Mouse (Mus musculus) right cerebral cortex, postnatal 4 days (tissue): ENCODE data around the gene Chrm3.
A peak's percentile ranks its signal among the peaks of the same experiment; 100 is the strongest.

Experiments
- DNase-seq: peaks from one replicate; pipeline ENCODE4 v3.0.0-alpha.2; 2022

Gene Chrm3

DNA sequence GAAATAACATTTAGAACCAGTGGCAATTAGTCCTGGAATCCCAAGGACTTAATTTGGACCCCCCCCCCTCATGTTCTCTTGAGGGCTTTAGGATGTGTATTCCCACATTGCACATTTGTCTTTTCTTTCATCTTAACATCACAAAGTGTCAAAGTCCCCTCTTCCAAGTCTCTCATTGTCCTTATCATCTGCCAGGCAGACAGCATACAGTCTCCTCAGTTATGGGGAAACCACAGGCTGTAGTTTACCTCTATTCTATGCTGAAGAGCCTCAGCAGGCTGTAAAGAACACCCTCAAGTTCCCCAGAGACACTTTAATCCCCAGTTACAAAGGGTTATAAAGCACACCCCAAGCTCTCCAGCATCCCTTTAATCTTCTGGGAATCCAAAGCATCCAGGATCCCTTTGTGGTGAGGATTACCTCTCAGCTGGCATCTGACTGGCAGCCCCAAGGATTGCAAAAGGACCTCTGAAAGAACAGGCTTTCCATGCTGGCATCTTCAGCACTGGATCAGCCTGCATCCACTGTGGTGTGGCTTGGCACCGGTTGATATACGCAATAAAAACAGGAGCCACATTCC lies 386.8 kb downstream of the Chrm3 start:
- DNase-seq: no peak

DNA sequence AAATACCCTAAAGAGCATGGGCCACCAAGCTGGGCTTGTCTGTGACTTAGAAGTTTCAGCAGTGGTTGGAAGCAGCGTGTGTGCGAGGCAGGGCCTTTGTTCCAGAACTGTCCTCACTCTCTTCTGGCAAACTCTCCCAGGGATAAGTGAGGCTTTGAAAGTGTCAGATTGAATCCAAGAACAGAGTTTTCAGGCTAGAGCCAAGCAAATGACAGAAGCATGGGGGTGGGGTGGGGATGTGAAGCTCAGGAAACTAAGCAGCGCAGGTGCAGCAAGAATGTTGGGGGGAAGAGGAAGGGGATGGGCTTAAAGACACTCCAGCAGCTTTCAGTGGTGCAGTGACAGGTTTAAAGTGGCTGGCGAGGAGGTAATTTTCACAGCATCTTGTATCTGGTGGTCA lies 388.8 kb downstream of the Chrm3 start:
- no peak for DNase-seq

DNA sequence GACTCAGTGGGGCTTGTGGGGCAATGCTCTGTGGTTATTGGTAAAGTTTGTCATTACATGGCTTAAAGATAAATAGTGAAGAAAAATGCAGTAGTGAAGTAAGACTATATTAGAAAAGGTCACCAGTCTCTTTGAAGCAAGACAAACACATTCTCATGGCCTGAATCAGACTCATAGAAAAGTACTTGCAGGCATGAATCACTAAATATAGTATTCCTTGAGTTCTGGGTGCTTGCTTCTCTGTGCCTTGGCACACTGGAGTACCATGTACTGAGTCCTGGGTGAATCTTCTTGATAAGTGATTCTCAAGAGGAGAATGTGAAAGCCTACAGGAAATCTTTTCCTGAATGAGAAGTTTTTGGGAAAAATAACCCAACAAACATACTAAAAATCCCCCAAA lies 408.0 kb downstream of the Chrm3 start:
- DNase-seq: no peak

DNA sequence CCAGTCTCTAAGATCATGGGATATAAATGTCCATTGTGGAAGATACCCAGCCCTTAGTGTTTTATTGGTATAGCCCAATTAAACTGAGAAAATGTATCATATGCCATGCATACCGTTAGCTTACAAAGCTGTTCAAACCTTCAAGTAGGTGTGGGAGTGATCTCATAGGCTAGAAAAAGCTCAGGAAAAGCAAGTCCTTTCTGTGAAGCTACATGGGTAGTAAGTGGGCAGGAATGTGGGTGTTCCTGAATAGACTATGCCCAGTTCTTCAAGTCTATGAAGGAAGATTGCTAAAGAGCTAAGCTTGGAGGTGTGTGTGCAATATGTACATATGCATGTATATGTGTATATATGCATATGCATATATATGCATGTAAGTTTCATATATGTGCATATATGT lies 409.3 kb downstream of the Chrm3 start:
- no peak for DNase-seq

DNA sequence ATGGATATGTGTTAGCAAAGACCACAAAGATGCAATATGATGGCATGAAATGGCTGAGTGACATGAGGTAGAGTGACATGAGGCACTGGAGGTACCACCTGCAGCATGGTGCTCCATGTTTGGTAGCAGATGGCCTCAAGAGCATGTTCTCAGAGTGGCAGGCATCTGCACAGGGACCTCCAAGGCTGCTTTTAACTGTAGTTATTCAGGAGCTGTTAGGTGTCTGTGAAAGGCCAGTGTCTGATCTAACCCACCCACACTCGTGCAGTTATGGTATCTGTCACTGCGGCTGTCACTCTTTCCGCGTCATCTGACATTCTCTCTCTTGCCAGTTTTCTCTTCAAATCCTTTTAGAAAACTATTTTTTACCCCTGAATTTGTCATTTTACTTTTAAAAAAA lies 411.6 kb downstream of the Chrm3 start:
- no peak for DNase-seq

DNA sequence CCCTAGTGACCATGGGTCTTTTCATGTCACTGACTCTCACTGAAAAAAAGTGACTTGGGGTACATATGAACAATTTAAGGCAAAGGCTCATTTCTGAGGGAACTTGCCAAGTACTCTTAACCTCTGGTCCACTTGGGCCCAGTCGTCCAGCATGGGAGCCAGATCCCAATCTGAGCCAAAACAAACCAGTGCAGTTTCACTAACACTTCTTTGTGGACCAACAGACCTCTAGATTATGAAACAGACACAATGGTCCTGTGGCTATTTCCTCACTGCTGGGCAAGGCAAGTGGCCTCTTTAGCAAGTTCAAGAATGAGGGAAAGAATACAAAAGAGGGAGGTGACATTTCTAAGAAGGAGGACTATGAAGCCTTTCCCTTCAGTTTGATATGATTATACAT lies 420.5 kb downstream of the Chrm3 start:
- DNase-seq: no peak

DNA sequence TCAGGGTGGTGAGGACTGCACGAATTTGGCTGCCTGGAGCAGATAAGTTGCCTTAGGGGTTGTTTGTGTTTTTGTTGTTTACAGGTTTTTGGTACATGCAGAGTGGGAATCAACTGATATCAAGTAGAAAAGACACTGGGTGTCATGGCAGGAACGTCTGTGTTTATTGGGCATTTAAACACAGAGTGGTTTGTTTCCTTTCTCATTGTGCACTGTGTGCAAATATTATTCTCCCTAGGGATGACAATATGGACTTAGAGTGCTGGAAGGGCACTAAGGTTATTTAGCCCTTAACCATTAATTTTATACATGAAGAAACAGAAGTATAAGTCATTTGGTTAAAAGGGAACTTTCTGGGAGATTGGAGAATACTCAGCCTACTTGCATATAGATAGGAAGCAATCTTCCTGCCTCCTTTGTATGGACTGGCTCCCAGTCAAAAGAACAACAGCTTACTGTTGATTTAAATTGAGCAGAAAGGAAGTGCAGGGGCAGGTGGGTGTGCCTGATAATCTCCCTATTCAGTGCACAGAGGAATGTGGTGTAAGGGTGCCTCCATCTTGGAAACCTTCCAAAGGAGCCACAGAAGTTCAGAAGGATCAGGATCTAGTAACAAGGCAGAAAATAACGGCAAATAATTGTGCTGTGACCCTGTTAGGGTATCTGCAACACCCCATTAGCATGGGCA lies 421.7 kb downstream of the Chrm3 start:
- DNase-seq: no peak

DNA sequence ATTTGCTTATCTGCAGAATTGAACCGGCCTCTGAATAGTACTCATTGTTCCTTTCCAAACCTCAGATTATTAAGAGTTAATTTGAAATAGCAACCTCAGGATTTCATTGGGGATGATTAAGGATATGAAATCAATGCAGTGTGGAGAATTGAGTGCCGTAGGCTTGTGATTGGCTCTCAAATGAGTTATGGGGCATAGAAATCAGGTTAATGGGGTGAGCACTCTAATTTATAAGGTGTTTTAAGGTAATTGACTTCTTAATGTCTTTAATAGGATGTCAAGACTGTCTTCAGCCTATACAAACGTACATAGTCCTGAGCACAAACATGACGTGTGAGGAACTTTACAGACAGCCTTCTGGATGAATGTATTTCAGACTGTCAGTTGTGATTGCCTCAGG lies 427.9 kb downstream of the Chrm3 start:
- no peak for DNase-seq

DNA sequence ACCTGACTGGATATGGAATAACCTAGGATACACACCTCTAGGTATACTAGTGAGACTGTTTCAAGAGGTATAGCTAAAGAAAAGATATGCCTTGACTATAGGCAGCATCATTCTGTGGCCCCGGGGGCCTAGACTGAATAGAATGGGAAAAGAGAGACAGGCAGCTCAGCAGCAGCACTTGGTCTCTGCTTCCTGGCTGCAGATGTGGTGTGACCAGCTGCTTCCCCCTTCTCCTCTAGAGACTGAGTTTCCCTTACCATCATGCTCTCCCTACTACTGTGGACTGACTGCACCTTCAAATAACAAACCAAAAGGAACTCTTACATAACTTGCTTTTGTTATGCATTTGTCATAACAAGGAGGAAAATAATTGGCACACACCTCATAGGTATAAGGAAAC lies 430.0 kb downstream of the Chrm3 start:
- no peak for DNase-seq

DNA sequence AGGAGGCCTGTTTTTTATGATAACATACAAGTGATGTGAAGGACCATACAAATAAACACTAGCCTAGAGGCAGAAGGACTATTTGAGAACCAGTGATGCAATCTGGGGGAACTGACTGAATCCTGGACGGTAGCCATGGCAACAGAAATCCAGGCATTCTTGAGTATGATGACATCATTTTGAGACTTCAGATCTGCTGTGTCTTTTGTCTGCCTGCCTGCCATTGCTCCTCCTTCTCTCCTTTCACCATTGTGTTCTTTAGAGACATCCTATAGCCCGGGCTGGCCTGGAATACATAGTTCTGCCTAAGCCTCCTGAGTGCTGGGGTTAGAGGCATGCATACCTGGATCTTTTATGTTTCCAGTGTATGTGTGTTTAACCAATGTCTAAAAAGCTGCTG lies 430.7 kb downstream of the Chrm3 start:
- DNase-seq: peak; percentile 38

DNA sequence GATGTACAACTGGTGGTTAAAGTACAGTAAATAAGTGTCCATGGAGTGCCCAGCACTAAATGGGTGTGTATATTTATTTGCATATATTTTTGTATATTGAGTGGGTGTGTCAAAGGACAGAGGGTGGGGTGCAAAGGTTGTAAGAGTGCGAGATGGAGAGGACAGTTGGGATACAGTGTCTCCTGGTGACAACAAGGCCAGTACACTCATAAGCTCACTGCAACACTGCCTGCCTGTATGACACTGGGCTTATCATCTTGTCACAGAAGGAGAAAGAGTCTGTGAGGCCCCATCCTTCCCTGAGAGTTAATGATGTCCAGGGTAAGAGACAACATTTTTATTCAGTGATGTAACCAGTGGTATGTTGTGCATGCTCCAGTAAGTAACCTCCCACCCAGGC lies 439.5 kb downstream of the Chrm3 start:
- no peak for DNase-seq

DNA sequence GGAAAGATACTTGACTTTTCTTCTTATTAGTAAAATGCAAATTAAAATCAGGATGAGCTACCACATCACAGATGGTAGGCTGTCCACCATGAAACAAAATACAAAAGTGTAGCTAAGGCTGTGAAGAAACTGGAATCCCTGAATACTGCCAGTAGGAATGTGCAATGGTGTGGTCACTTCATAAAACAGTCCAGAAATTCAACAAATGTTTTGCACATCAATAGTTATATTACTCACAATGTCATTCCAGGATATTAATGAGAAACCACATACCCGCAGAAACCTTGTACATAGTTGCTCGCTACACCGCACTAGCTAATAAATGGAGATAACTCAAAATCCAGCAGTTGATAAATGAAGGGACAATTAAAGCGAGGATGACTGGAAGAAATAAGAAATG lies 447.9 kb downstream of the Chrm3 start:
- no peak for DNase-seq

DNA sequence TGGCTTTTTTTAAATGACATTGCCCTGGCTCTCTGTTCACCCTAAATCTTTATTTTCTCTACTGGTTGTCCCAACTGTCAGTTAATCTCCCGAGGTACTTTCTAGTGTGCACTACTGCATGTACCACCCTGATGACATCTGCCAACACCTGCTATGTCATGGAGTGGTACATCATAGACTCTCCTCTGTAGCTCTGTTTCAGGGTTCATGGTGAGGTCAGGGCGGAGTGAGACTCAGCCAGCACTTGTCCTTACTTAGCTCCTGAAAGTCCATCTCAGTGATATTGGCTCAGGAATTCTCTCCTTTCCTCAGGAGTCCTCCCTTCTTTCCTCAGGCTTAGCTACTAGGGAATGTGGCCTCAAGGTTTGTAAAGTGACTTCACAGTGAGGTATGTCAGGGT lies 451.9 kb downstream of the Chrm3 start:
- DNase-seq: no peak

DNA sequence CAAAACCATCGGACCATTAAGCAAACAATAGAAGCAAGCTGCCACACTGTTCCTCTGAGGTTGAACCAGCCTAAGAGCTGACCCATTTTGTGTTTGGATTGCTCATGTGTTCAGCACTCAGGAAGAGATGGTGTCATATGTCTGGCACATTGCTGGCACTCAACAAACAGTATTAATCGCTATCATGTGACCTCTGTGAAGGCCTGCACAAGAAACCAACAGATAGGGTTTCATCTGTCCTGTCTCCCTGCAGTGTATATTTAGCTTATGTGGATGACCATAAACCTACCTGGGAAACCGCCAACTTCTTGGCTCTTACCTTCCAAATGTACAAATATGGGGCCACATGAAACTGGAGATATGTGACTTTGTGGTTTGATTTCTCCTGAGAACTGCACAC lies 453.4 kb downstream of the Chrm3 start:
- DNase-seq: no peak

DNA sequence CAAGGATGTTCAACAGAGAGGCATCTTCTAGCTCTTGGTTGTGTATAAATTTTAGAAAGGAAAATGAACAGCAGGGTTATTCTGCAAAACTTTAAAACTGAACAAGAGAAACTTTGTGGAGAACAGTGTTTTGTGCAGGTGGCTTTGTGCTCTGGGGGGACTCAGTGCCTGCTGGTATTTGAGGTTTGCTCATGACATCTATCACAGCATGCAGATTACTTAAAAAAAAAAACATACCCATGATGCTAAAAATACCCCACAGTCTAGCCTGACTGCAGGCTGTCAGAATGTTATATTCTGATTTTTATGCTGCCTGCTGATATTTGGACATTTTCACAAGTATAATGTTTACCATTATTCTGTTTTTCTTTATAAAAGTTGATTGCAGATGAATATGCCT lies 456.2 kb downstream of the Chrm3 start:
- DNase-seq: no peak

DNA sequence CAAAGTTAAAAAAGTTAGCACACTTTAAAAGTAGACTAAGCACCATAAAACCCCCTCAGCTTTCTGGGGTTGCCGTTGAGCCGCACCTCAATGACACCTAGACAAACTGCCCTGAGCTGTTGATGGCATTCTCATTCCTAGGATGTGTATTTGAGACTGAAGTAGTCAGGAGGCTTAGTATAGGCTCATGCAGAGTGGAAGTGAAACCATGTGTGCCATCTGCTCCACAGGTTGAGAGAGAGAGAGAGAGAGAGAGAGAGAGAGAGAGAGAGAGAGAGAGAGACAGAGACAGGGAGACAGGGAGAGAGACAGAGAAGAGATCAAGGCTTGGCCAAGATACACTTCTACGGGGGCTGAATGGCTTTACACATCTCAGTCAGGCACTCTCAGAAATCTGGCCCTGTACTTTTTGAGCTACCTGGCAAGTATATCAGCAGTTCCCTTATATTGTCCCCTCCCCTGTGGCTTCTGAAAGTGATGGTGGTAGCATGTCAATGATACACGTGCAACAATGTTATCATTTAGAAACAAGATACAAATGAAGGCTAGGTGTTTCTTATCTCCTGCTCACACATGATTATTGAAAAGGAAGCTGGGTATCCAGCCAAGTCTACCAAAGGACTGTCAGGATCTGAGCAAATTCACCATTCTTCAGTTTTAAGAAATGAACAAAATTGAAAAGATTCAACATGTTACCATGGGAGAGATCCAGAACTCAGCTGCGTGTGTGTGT lies 459.8 kb downstream of the Chrm3 start:
- no peak for DNase-seq

DNA sequence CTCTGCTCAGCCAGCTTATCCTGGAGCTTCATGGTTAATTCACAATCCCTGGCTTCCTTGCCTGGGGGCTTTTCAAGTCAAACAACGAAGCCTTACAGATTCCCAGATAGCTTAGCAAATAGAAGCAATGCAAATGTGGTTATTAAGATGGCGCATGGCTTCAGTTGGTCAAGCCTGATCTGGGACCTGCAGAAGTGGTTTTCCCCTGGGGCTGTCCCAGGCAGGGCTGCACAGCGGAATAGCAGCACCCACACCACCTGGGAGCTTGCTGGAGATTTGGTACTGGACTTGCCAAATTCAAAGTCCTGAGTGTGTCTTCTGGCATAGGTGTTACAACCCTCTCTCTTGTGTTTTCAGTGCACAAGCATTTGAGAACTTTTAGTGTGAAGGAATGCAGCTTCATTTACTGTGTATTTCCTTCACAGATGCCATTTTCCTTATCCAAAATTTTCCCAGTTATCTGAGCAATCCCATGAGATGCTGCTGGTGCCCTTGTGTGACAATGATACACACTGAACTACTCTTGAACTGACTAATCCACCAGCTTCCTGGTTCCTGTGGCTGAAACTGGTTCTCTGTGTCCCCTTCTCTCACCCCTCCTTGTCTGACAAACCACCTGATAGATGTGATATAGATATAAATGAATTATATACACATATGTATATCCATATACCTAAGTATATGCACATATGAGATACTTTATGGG lies 461.8 kb downstream of the Chrm3 start:
- no peak for DNase-seq

DNA sequence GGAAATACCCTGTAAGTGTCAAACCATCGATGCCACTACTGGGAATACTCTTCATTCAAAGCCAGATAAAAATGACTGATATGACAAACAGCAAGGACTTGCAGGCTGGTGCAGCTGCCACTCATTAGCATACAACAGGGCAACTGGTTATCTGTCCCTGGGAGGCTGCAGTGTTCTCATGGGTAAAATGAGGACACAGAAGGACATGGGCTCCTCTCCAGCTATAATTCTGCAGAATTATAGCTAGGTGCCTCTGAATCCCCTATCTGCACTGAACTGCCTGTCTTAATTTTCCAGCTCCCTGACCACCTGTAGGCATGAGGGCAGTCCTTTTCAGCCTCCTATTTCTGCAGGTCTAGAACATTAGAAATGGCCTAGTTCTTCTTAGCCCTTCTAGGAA lies 463.4 kb downstream of the Chrm3 start:
- no peak for DNase-seq

DNA sequence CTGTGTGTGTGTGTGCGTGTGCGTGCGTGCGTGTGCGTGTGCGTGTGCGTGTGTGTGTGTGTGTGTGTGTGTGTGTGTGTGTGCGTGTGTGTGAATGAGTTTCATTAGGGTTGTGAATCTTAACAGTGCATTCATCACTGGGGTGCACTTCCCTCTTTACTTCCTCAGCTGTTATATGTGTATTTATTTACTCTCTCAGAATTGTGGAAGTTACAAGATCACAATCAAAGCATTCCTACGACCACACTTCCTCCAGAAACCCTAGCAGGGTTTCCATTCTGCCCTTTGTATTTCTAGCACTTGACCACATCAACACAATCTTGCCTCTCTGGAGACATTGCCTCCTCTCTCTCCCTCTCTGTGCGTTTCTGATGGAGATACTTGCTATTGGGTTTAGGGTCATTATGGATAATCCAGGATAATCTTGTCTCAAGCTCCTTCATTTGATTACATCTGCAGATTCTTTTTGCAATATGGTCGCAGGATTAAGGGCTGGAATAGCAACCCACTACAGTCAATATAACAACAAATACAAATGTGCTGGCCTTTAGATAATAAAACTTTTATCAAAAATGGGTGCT lies 465.5 kb downstream of the Chrm3 start:
- DNase-seq: no peak

DNA sequence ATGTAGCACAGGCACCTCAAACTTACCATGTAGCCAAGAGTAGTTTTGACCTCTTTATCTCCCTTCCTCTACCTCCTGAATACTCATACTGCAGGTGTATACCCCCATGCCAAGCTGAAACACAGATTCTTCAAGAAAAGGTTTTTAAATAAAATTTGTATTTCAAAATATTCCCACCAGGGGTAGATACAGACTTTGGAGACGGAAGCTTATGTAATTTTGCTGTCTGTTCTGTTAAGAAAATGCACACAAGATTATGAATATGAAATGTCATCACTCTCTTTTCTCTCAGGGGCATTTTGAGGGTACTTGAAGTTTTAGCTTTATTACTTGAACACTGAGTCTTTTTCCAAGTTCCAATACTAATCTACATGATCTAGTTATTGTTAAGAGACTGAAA lies 469.6 kb downstream of the Chrm3 start:
- no peak for DNase-seq

DNA sequence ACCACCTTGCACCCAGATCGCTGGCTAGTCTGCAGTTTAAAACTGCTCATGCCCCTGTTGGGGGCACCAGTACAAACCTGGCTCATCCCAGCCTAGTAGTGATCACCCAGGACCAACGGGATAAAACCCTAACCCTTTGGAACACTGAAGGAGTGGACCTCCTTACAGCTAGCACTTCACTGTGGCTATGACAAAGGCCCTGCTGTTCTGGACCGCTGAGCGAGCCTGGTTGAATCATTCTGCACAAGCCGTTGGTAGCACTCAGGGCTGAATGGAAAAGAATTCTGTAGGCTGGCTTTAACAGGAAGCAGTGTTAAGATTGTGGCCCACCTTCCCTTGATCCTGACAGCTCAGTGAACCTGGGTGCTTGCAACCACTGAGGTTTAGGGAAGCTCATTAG lies 470.2 kb downstream of the Chrm3 start:
- DNase-seq: no peak

DNA sequence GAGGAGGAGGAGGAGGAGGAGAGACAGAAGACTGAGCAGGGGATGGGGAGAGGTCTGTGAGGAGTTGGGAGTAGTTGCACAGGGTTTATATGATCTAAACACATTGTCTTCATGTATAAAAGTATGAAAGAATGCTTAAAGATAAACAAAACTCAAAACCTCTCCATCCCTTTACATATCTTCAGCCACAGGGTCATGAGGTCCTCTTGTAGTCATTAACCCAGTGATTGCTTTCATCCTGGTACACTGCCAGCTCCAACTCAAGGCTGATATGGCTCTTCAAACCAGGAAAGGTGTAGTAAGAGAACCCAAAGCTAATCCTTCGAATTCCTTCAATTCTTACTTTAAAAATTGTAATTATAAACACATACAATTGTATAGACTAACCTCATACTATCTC lies 470.7 kb downstream of the Chrm3 start:
- no peak for DNase-seq

DNA sequence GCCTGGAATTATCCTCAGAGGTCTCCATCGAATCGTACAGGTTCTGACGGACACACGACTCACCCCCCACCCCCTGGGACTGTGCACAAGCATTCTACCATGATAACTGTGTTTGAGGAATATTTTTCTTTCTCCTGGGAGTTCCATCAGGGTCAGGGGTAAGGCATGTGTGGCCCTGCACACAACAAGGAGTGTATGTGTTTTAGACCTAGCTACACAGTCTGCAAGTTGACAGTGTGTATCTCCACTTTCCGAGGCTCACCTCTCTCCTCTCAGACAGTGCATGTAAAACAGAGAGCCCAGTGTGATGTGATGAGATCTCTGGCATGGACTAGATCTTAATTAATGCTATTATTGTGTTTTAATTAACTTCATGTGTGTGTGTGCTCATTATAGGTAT lies 472.4 kb downstream of the Chrm3 start:
- no peak for DNase-seq

DNA sequence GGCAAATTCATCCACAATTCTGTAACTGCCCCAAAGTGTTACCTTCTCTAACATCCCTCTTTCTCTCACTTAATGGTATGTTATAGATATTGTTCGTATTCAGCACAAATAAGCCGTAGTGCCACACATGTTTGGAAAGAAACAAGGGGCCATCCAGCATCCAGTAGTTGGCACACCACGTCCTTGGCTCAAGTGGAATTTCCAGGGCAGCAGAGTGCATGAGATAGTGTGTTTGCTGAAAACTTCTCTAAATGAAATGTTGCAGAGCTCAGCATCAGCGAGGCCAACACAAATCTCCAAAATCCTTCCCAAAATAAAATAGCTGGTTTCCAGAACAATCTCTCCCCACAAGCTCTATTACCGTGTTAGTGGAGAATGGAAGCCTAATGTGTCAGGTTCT lies 473.4 kb downstream of the Chrm3 start:
- no peak for DNase-seq
